ENCODE assay signal across 8 mouse cellular contexts in the genomic region with DNA sequence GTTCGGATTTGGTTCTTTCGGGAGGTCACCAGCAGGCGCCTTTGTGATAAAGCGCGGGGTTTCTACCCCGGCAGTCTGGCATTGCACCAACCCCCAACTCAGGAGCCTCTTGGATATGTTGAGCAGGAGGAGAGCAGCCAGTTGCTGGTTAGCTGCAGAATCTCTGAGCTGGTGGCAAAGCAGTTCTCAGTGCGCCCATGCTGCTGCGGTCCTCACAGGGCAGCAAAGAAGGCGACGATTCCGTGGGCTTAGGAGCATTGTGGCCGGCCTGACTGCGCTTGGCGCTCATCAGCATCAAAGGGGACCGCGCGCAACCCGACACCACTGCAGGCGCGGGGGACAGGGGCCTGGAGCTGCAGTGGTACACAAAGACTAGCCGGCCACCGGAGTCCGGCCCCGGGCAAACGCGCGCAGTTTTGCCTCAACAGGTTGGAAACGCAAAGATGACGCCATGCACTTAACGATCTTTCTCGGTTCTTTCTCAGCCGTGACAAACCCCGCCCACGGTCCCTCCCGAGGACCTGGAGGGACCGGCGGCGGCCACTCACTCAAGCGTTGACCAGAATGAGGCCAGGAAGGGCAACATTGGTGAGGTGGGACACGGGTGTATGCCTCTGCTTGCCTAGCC. TPM values are rescaled to one million over a fixed set of nuclear protein-coding genes. Genes with fewer than 3 reads are reported as not detected.
A peak's percentile ranks its signal among the peaks of the same experiment; 100 is the strongest.
DNase-seq lines count a peak whose midpoint lies in the region; ATAC-seq and TF ChIP-seq lines count a peak whose summit lies in the region.

No protein-coding gene starts in this region.

- H3K27ac ChIP-seq in embryonic facial prominence, embryonic 15.5 days (replicated peaks) = peak overlapping the region; percentile 53
- H3K27ac ChIP-seq in intestine, postnatal 0 days (ENCODE audit: low read depth, low read length) = no peak overlapping the region
- peak overlapping the region; percentile 73 for H3K27ac ChIP-seq in lung, embryonic 16.5 days (ENCODE audit: low read length)
- H3K27ac ChIP-seq in stomach, embryonic 14.5 days (ENCODE audit: low read length) = peak overlapping the region; percentile 21; the same call in 1 of the 2 replicates

- DNase-seq in thymus, postnatal 4 days = peak; percentile 17
- DNase-seq in thymus, postnatal 0 days (ENCODE audit: low spot score) = no peak
- no peak for DNase-seq in cerebellum, adult 8-10 months
- no peak for DNase-seq in right cerebral cortex, postnatal 14 days

- H3K4me3 ChIP-seq in embryonic facial prominence, embryonic 15.5 days (replicated peaks) = peak overlapping the region; percentile 47
- peak overlapping the region; percentile 38 for H3K4me3 ChIP-seq in intestine, postnatal 0 days (ENCODE audit: low read depth, low read length)
- peak overlapping the region; percentile 65 for H3K4me3 ChIP-seq in lung, embryonic 16.5 days (ENCODE audit: low read length)
- peak overlapping the region; percentile 46 for H3K4me3 ChIP-seq in stomach, embryonic 14.5 days (ENCODE audit: low read depth, low read length)

- ATAC-seq in embryonic facial prominence, embryonic 15.5 days (ENCODE audit: insufficient number of reproducible peaks, low FRiP score, low TSS enrichment, low read depth) = no peak
- no peak for ATAC-seq in intestine, postnatal 0 days
- peak; percentile 37 for ATAC-seq in lung, embryonic 16.5 days (ENCODE audit: low read depth)
- ATAC-seq in stomach, embryonic 14.5 days (ENCODE audit: insufficient number of reproducible peaks, insufficient read depth, low FRiP score, low read depth) = peak; percentile 33; the same call in 1 of the 2 replicates

- no peak for TF ChIP-seq CTCF in intestine, postnatal 0 days (IDR thresholded peaks at IDR 0.05; ENCODE audit: low read depth)

- peaks cover 32% of the 10 kb centered on the region for H3K4me1 ChIP-seq in embryonic facial prominence, embryonic 15.5 days
- 0 out of 2 replicates have a peak, but pooled peaks cover 3% of the 10 kb centered on the region for H3K4me1 ChIP-seq in intestine, postnatal 0 days (replicated peaks; ENCODE audit: control insufficient read depth, insufficient read depth, low read length)
- peaks cover 9% of the 10 kb centered on the region for H3K4me1 ChIP-seq in lung, embryonic 16.5 days (replicated peaks; ENCODE audit: control insufficient read depth, insufficient read depth, low read length)
- H3K4me1 ChIP-seq in stomach, embryonic 14.5 days (ENCODE audit: control insufficient read depth, insufficient read depth, low read length) = peaks cover 18% of the 10 kb centered on the region

- 1% methylated on average over 40 of the region's 40 CpGs for WGBS in embryonic facial prominence, embryonic 15.5 days
- WGBS in intestine, postnatal 0 days = 3% methylated on average over 40 of the region's 40 CpGs
- WGBS in lung, embryonic 16.5 days = under 1% methylated on average over 40 of the region's 40 CpGs
- WGBS in stomach, embryonic 14.5 days = under 1% methylated on average over 40 of the region's 40 CpGs

- H3K9ac ChIP-seq in embryonic facial prominence, embryonic 15.5 days = 0 out of 2 replicates have a peak overlapping the region, but pooled peaks have one; percentile 2
- H3K9ac ChIP-seq in intestine, postnatal 0 days (ENCODE audit: low read depth, low read length) = 0 out of 2 replicates have a peak overlapping the region, but pooled peaks have one; percentile 37
- H3K9ac ChIP-seq in lung, embryonic 16.5 days (ENCODE audit: low read length) = peak overlapping the region; percentile 75
- H3K9ac ChIP-seq in stomach, embryonic 14.5 days (replicated peaks; ENCODE audit: low read depth, low read length) = peak overlapping the region; percentile 42; the same call in 1 of the 2 replicates

- no peaks in the 10 kb centered on the region for H3K36me3 ChIP-seq in embryonic facial prominence, embryonic 15.5 days
- no peaks in the 10 kb centered on the region for H3K36me3 ChIP-seq in intestine, postnatal 0 days (ENCODE audit: control insufficient read depth, insufficient read depth)
- H3K36me3 ChIP-seq in lung, embryonic 16.5 days (ENCODE audit: control insufficient read depth, insufficient read depth, low read length) = no peaks in the 10 kb centered on the region
- H3K36me3 ChIP-seq in stomach, embryonic 14.5 days (ENCODE audit: control insufficient read depth, insufficient read depth, low read length) = no peaks in the 10 kb centered on the region

- H3K4me2 ChIP-seq in embryonic facial prominence, embryonic 15.5 days (replicated peaks) = peak overlapping the region; percentile 86
- peak overlapping the region; percentile 80 for H3K4me2 ChIP-seq in intestine, postnatal 0 days (replicated peaks; ENCODE audit: low read depth)
- peak overlapping the region; percentile 70 for H3K4me2 ChIP-seq in lung, embryonic 16.5 days (ENCODE audit: low read depth, low read length)
- peak overlapping the region; percentile 90 for H3K4me2 ChIP-seq in stomach, embryonic 14.5 days (replicated peaks; ENCODE audit: low read depth, low read length)

- H3K27me3 ChIP-seq in embryonic facial prominence, embryonic 15.5 days = peaks cover 28% of the 10 kb centered on the region
- peaks cover 8% of the 10 kb centered on the region for H3K27me3 ChIP-seq in intestine, postnatal 0 days (replicated peaks; ENCODE audit: control insufficient read depth, insufficient read depth, low read length)
- H3K27me3 ChIP-seq in lung, embryonic 16.5 days (ENCODE audit: control insufficient read depth, insufficient read depth, low read depth, low read length) = peaks cover 20% of the 10 kb centered on the region
- H3K27me3 ChIP-seq in stomach, embryonic 14.5 days (ENCODE audit: control insufficient read depth, insufficient read depth, low read length) = 0 out of 2 replicates have a peak, but pooled peaks cover 4% of the 10 kb centered on the region

- H3K9me3 ChIP-seq in embryonic facial prominence, embryonic 15.5 days (replicated peaks) = no peaks in the 10 kb centered on the region
- H3K9me3 ChIP-seq in intestine, postnatal 0 days (ENCODE audit: control insufficient read depth) = no peaks in the 10 kb centered on the region
- no peaks in the 10 kb centered on the region for H3K9me3 ChIP-seq in lung, embryonic 16.5 days (ENCODE audit: control insufficient read depth, low read length)
- H3K9me3 ChIP-seq in stomach, embryonic 14.5 days (ENCODE audit: control insufficient read depth, low read depth, low read length) = no peaks in the 10 kb centered on the region

RNA-seq across cellular contexts. Expression of gene Col18a1, which starts 0.9 kb away (rescaled TPM):
- 22.1 and 22.9 TPM in 2 replicates for polyA plus RNA-seq in thymus, postnatal 0 days (2015; fragmentation: Nextera tagmentation; extraction: Ambion mirVana)
- 85.6 and 86.5 TPM in 2 replicates for polyA plus RNA-seq in embryonic facial prominence, embryonic 15.5 days (2015; fragmentation: Nextera tagmentation; extraction: Ambion mirVana)
- polyA plus RNA-seq in intestine, postnatal 0 days (2015; fragmentation: Nextera tagmentation; extraction: Ambion mirVana) = 34.9 and 35.2 TPM in 2 replicates
- polyA plus RNA-seq in lung, embryonic 16.5 days (2015; fragmentation: Nextera tagmentation; extraction: Ambion mirVana) = 298 and 315 TPM in 2 replicates
- 49.8 and 56.3 TPM in 2 replicates for polyA plus RNA-seq in stomach, embryonic 14.5 days (2014; fragmentation: Nextera tagmentation; extraction: Ambion mirVana)

Comparison
In these comparisons a context has a peak if more than half of its experiments do, and no peak if none do; other contexts are left out.
1. ATAC-seq: peak in lung, embryonic 16.5 days (single experiment) and stomach, embryonic 14.5 days (single experiment); none in embryonic facial prominence, embryonic 15.5 days (single experiment) and intestine, postnatal 0 days (single experiment).
2. H3K9ac ChIP-seq: peak in every context shown above with its lines; median percentile 75 in lung, embryonic 16.5 days; 42 in stomach, embryonic 14.5 days; 37 in intestine, postnatal 0 days; 2 in embryonic facial prominence, embryonic 15.5 days.
3. Peak in every context shown above with its lines, with median percentiles within 50 percentile points of each other: H3K4me2 ChIP-seq and H3K4me3 ChIP-seq.